Comparison of ENCODE assay signal across 15 mouse cellular contexts in the genomic region with DNA sequence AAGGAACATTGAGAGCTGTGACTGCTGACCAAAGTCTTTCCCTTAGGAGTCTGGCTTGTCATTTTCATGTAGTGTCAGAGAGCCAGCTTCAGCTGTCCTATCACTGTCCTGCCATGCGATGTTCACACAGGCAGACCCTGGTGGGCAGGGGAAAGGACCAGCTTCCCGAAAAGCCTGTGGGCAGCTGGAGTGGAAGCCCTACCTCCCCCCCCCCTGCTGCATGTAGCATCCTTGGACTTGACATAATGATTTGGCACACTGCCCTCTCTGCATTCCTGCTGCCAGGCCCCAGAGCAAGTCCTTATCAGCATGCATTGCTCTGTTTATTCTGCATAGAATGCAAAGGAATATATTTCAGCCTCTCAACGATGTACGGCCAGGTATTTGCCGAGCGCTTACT.
DNase-seq lines count a peak whose midpoint lies in the region; ATAC-seq and TF ChIP-seq lines count a peak whose summit lies in the region.
"Had no signal": no experiment of that assay in that cellular context is flagged by ENCODE, and none has a peak within 500 bp of the region (broad histone marks: within the 10 kb centered on the region; RNA-seq: fewer than 3 reads in every experiment).

No protein-coding gene starts in this region.

- H3K4me1 ChIP-seq in heart, adult 2 months (ENCODE audit: control insufficient read depth, insufficient read depth, low read length), result peaks cover 4% of the 10 kb centered on the region
- no peaks in the 10 kb centered on the region for H3K4me1 ChIP-seq in lung, postnatal 0 days (ENCODE audit: insufficient read depth, low read depth, low read length)
- H3K4me1 ChIP-seq in heart, embryonic 16.5 days (ENCODE audit: control insufficient read depth, insufficient read depth, low read length), result peaks cover 21% of the 10 kb centered on the region

- no peak for TF ChIP-seq CTCF in heart, adult 2 months (IDR thresholded peaks at IDR 0.05)
- TF ChIP-seq CTCF in lung, postnatal 0 days (IDR thresholded peaks at IDR 0.05), result no peak

- H3K4me2 ChIP-seq in lung, postnatal 0 days (replicated peaks; ENCODE audit: low read depth, low read length), result no peak overlapping the region
- H3K4me2 ChIP-seq in heart, embryonic 16.5 days (ENCODE audit: low read depth, low read length), result peak overlapping the region; percentile 11; the same call in 1 of the 2 replicates
- H3K4me2 ChIP-seq: neural tube, embryonic 13.5 days had no signal

- no peak for TF ChIP-seq EP300 in heart, adult 2 months (IDR thresholded peaks at IDR 0.05; ENCODE audit: insufficient read depth, low read depth, low read length)
- TF ChIP-seq EP300 in lung, postnatal 0 days (IDR thresholded peaks at IDR 0.05), result no peak

- no peak overlapping the region for H3K4me3 ChIP-seq in heart, adult 2 months
- no peak overlapping the region for H3K4me3 ChIP-seq in lung, postnatal 0 days (ENCODE audit: low read depth, low read length)
- no peak overlapping the region for H3K4me3 ChIP-seq in heart, embryonic 16.5 days (ENCODE audit: low read length)
- H3K4me3 ChIP-seq: forebrain, embryonic 10.5 days; neural tube, embryonic 13.5 days had no signal

- peak; percentile 34 to 73 for DNase-seq in adrenal gland, adult (ENCODE audit: inconsistent age in 2 of 2, low spot score in 1 of 2)
- DNase-seq in adrenal gland, postnatal 25 days, result no peak
- DNase-seq in heart, adult 2 months, result no peak
- DNase-seq in heart, postnatal 14 days, result no peak
- DNase-seq in lung, postnatal 0 days (ENCODE audit: low spot score), result no peak
- DNase-seq in lung, postnatal 14 days, result no peak
- no peak for DNase-seq in thymus, postnatal 0 days (ENCODE audit: low spot score)
- DNase-seq: gastrocnemius, postnatal 10 days; kidney, adult 9 months; liver had no signal

- no peaks in the 10 kb centered on the region for H3K27me3 ChIP-seq in heart, adult 2 months (ENCODE audit: control insufficient read depth, insufficient read depth, low read length)
- no peaks in the 10 kb centered on the region for H3K27me3 ChIP-seq in lung, postnatal 0 days (replicated peaks; ENCODE audit: insufficient read depth, low read length)
- no peaks in the 10 kb centered on the region for H3K27me3 ChIP-seq in heart, embryonic 16.5 days (ENCODE audit: control insufficient read depth, insufficient read depth, low read length)
- H3K27me3 ChIP-seq: neural tube, embryonic 13.5 days had no signal

- no peak overlapping the region for H3K9ac ChIP-seq in heart, adult 2 months (ENCODE audit: low read depth, low read length)
- H3K9ac ChIP-seq in lung, postnatal 0 days (replicated peaks; ENCODE audit: low read depth), result no peak overlapping the region
- no peak overlapping the region for H3K9ac ChIP-seq in heart, embryonic 16.5 days (ENCODE audit: low read length)
- H3K9ac ChIP-seq: neural tube, embryonic 13.5 days had no signal

- peak; percentile 30 for ATAC-seq in lung, postnatal 0 days
- ATAC-seq in heart, embryonic 16.5 days (replicated peaks; ENCODE audit: extremely low read depth, insufficient read depth, low FRiP score), result peak; percentile 67
- ATAC-seq: hindbrain, embryonic 16.5 days; midbrain, embryonic 16.5 days had no signal

- no peaks in the 10 kb centered on the region for H3K36me3 ChIP-seq in heart, adult 2 months (ENCODE audit: control insufficient read depth, insufficient read depth, low read length)
- H3K36me3 ChIP-seq in lung, postnatal 0 days (ENCODE audit: insufficient read depth, low read length), result no peaks in the 10 kb centered on the region
- H3K36me3 ChIP-seq in heart, embryonic 16.5 days (ENCODE audit: control insufficient read depth, insufficient read depth), result no peaks in the 10 kb centered on the region
- H3K36me3 ChIP-seq: forebrain, embryonic 10.5 days; neural tube, embryonic 13.5 days had no signal

- no peaks in the 10 kb centered on the region for H3K79me2 ChIP-seq in heart, adult 2 months (replicated peaks; ENCODE audit: control insufficient read depth, insufficient read depth, low read length)

- intact Hi-C loops in heart, adult 2 months (cut with DNase I), result loop anchor here (5.0 kb wide), 1 partner anchor 355 kb away; no protein-coding TSS in a partner anchor
- intact Hi-C loops in heart, postnatal 14 days (cut with DNase I), result no loop called here

- H3K9me3 ChIP-seq in lung, postnatal 0 days (ENCODE audit: low read length), result no peaks in the 10 kb centered on the region
- H3K9me3 ChIP-seq in heart, embryonic 16.5 days (replicated peaks; ENCODE audit: control insufficient read depth, low read length), result no peaks in the 10 kb centered on the region
- H3K9me3 ChIP-seq: forebrain, embryonic 10.5 days; neural tube, embryonic 13.5 days had no signal

- TF ChIP-seq POLR2A in heart, adult 2 months (IDR thresholded peaks at IDR 0.05; ENCODE audit: insufficient read depth, low read depth, low read length), result no peak

- H3K27ac ChIP-seq in heart, adult 2 months, result peak overlapping the region; percentile 72
- H3K27ac ChIP-seq in lung, postnatal 0 days (ENCODE audit: low read length), result no peak overlapping the region
- H3K27ac ChIP-seq in heart, embryonic 16.5 days (ENCODE audit: low read length), result peak overlapping the region; percentile 73
- H3K27ac ChIP-seq: forebrain, embryonic 10.5 days; neural tube, embryonic 13.5 days had no signal

- WGBS in heart, adult 2 months, result 47% methylated on average over 6 of the region's 6 CpGs
- WGBS in lung, postnatal 0 days, result 16% methylated on average over 6 of the region's 6 CpGs
- WGBS in heart, embryonic 16.5 days, result 31% methylated on average over 6 of the region's 6 CpGs

Comparison
In these comparisons a context has a peak if more than half of its experiments do, and no peak if none do; other contexts are left out.
1. DNase-seq: peak in adrenal gland, adult (2 of 2); none in adrenal gland, postnatal 25 days (single experiment), heart, adult 2 months (0 of 2), heart, postnatal 14 days (0 of 2), lung, postnatal 0 days (single experiment), lung, postnatal 14 days (single experiment) and thymus, postnatal 0 days (single experiment).